Mouse (Mus musculus): ENCODE data around the gene Slc6a5. TPM values are rescaled to one million over a fixed set of nuclear protein-coding genes. Genes with fewer than 3 reads are reported as not detected.

The Slc6a5 gene
- polyA plus RNA-seq, 1 experiment from 2014 or later, result not detected

- no peak for DNase-seq (ENCODE audit: low spot score)
- Histone ChIP-seq H3K9me3 (replicated peaks) (no peaks in the 10 kb centered on the region), H3K27me3 (ENCODE audit: low read depth, poor library complexity, severe bottlenecking) (peaks cover 45% of the 10 kb centered on the region), H3K4me1 (peaks cover 24% of the 10 kb centered on the region), H3K27ac (no peak overlapping the region), H3K36me3 (no peaks in the 10 kb centered on the region), H3K4me3 (no peak overlapping the region)
- 51% methylated on average over 9 of the region's 9 CpGs for WGBS
These were observed 7.9 kb upstream of the Slc6a5 start for GRCm38 (mm10) chr7:49902003-49902552.

GRCm38 (mm10) chr7:49907191-49908171 lies 2.5 kb upstream of the Slc6a5 start:
- no peaks in the 10 kb centered on the region for H3K36me3 ChIP-seq
- 2% methylated on average over 28 of the region's 28 CpGs for WGBS
- peaks cover 8% of the 10 kb centered on the region; the same call in 1 of the 2 replicates for H3K4me1 ChIP-seq
- peaks cover 99% of the 10 kb centered on the region for H3K27me3 ChIP-seq (ENCODE audit: low read depth, poor library complexity, severe bottlenecking)
- DNase-seq (ENCODE audit: low spot score), result no peak
- H3K9me3 ChIP-seq (replicated peaks), result no peaks in the 10 kb centered on the region
- H3K4me3 ChIP-seq, result no peak overlapping the region
- H3K27ac ChIP-seq, result no peak overlapping the region

- Histone ChIP-seq H3K4me3 (no peak overlapping the region), H3K27me3 (ENCODE audit: low read depth, poor library complexity, severe bottlenecking) (peaks cover 100% of the 10 kb centered on the region), H3K36me3 (no peaks in the 10 kb centered on the region), H3K27ac (no peak overlapping the region), H3K4me1 (peaks cover 8% of the 10 kb centered on the region; the same call in 1 of the 2 replicates), H3K9me3 (replicated peaks) (no peaks in the 10 kb centered on the region)
- DNase-seq (ENCODE audit: low spot score), result peak; percentile 48
- under 1% methylated on average over 24 of the region's 24 CpGs for WGBS
These were observed 1.6 kb upstream of the Slc6a5 start for GRCm38 (mm10) chr7:49908181-49908855.

GRCm38 (mm10) chr7:49908990-49909411 lies 945 bp upstream of the Slc6a5 start:
- Histone ChIP-seq H3K36me3 (no peaks in the 10 kb centered on the region), H3K9me3 (replicated peaks) (no peaks in the 10 kb centered on the region), H3K4me3 (no peak overlapping the region), H3K27me3 (ENCODE audit: low read depth, poor library complexity, severe bottlenecking) (peaks cover 100% of the 10 kb centered on the region), H3K4me1 (peaks cover 8% of the 10 kb centered on the region; the same call in 1 of the 2 replicates), H3K27ac (no peak overlapping the region)
- under 1% methylated on average over 26 of the region's 26 CpGs for WGBS
- DNase-seq (ENCODE audit: low spot score), result peak; percentile 51

- H3K27me3 ChIP-seq (ENCODE audit: low read depth, poor library complexity, severe bottlenecking), result peaks cover 100% of the 10 kb centered on the region
- DNase-seq (ENCODE audit: low spot score), result peak; percentile 64
- no peak overlapping the region for H3K27ac ChIP-seq
- H3K9me3 ChIP-seq (replicated peaks), result no peaks in the 10 kb centered on the region
- under 1% methylated on average over 16 of the region's 16 CpGs for WGBS
- H3K4me3 ChIP-seq, result no peak overlapping the region
- no peaks in the 10 kb centered on the region for H3K36me3 ChIP-seq
- H3K4me1 ChIP-seq, result peaks cover 8% of the 10 kb centered on the region; the same call in 1 of the 2 replicates
These were observed 415 bp downstream of the Slc6a5 start for GRCm38 (mm10) chr7:49910361-49910760.

GRCm38 (mm10) chr7:49911147-49911946 lies 1.4 kb downstream of the Slc6a5 start:
- Histone ChIP-seq H3K36me3 (no peaks in the 10 kb centered on the region), H3K27ac (no peak overlapping the region), H3K9me3 (replicated peaks) (no peaks in the 10 kb centered on the region), H3K4me1 (peaks cover 8% of the 10 kb centered on the region; the same call in 1 of the 2 replicates), H3K4me3 (no peak overlapping the region), H3K27me3 (ENCODE audit: low read depth, poor library complexity, severe bottlenecking) (peaks cover 100% of the 10 kb centered on the region)
- 3% methylated on average over 23 of the region's 23 CpGs for WGBS
- no peak for DNase-seq (ENCODE audit: low spot score)

DNA sequence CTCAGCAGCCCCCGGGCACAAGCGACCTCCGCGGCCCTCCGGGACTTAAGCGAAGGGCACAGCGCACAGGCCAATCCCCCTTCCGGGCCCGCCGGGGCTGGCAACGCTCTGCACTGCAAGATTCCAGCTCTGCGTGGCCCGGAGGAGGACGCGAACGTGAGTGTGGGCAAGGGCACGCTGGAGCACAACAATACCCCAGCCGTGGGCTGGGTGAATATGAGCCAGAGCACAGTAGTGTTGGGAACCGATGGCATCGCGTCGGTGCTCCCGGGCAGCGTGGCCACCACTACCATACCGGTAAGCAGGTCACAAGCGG lies 2.0 kb downstream of the Slc6a5 start:
- Histone ChIP-seq H3K36me3 (no peaks in the 10 kb centered on the region), H3K9me3 (replicated peaks) (no peaks in the 10 kb centered on the region), H3K27ac (no peak overlapping the region), H3K4me1 (peaks cover 8% of the 10 kb centered on the region; the same call in 1 of the 2 replicates), H3K27me3 (ENCODE audit: low read depth, poor library complexity, severe bottlenecking) (peaks cover 100% of the 10 kb centered on the region), H3K4me3 (no peak overlapping the region)
- WGBS, result 2% methylated on average over 26 of the region's 26 CpGs
- DNase-seq (ENCODE audit: low spot score), result peak; percentile 42

GRCm38 (mm10) chr7:49913164-49913563 lies 3.2 kb downstream of the Slc6a5 start:
- no peak for DNase-seq (ENCODE audit: low spot score)
- Histone ChIP-seq H3K4me1 (peaks cover 3% of the 10 kb centered on the region; the same call in 1 of the 2 replicates), H3K27ac (no peak overlapping the region), H3K36me3 (no peaks in the 10 kb centered on the region), H3K9me3 (replicated peaks) (no peaks in the 10 kb centered on the region), H3K27me3 (ENCODE audit: low read depth, poor library complexity, severe bottlenecking) (peaks cover 100% of the 10 kb centered on the region), H3K4me3 (no peak overlapping the region)
- WGBS, result 4% methylated on average over 4 of the region's 4 CpGs

DNA sequence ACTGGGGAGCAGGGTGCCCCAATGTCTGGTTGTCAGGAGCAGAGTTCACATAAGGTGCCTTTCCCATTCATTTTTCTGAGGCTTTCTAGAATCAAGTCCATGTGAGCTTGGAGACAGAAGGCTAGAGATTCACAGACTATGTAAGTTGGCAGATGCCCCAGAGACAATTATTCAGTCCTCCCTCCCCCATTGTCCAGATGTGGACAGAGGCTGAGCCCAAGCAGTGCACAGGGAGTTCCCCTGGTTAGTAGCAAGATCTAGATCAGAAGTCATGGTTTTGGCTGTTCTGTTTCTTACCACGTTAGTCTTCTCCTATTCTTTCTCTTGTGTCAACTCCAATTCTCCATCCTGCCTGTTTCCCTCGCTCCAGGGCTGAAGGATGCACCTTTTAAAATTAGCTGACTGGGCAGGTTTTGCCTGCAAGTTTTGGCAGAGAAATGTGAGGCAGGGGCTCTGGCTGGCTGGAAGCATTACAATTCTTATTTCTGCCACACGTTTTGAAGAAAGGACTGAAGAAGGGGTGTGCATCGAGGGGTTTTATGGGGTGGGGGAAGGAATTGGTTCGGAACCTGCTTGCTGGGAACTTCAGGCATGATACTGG lies 3.9 kb downstream of the Slc6a5 start:
- H3K4me1 ChIP-seq, result peaks cover 3% of the 10 kb centered on the region; the same call in 1 of the 2 replicates
- H3K36me3 ChIP-seq, result no peaks in the 10 kb centered on the region
- H3K27me3 ChIP-seq (ENCODE audit: low read depth, poor library complexity, severe bottlenecking), result peaks cover 100% of the 10 kb centered on the region
- H3K4me3 ChIP-seq, result no peak overlapping the region
- no peaks in the 10 kb centered on the region for H3K9me3 ChIP-seq (replicated peaks)
- H3K27ac ChIP-seq, result no peak overlapping the region
- WGBS, result 3% methylated on average over 5 of the region's 5 CpGs
- no peak for DNase-seq (ENCODE audit: low spot score)

GRCm38 (mm10) chr7:49914946-49915345 lies 5.0 kb downstream of the Slc6a5 start:
- H3K4me3 ChIP-seq, result no peak overlapping the region
- no peak overlapping the region for H3K27ac ChIP-seq
- DNase-seq (ENCODE audit: low spot score), result no peak
- peaks cover 3% of the 10 kb centered on the region; the same call in 1 of the 2 replicates for H3K4me1 ChIP-seq
- no peaks in the 10 kb centered on the region for H3K36me3 ChIP-seq
- H3K9me3 ChIP-seq (replicated peaks), result no peaks in the 10 kb centered on the region
- peaks cover 96% of the 10 kb centered on the region for H3K27me3 ChIP-seq (ENCODE audit: low read depth, poor library complexity, severe bottlenecking)
- under 1% methylated on average over 9 of the region's 9 CpGs for WGBS

DNA sequence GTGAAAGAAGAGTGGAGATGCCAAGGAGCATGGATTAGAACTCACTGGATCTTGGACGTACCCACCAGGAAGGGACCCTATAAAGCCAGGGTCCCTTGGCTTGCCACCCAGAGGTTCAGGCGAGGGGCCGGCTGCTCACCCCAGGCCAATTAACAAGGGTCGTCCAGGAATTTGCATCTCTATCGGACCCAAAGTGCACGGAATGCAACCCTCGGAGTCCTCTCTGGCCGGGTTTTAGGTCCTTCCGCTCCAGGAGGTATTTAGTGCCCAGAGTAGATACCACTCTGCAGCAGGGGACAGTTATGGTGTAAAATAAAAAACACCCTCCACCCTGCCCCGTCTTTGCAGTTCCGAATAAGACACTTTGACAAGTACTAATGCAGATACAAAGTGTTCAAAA lies 5.5 kb downstream of the Slc6a5 start:
- WGBS, result under 1% methylated on average over 11 of the region's 11 CpGs
- no peaks in the 10 kb centered on the region for H3K9me3 ChIP-seq (replicated peaks)
- peaks cover 94% of the 10 kb centered on the region for H3K27me3 ChIP-seq (ENCODE audit: low read depth, poor library complexity, severe bottlenecking)
- no peak for DNase-seq (ENCODE audit: low spot score)
- no peak overlapping the region for H3K27ac ChIP-seq
- H3K4me1 ChIP-seq, result peaks cover 3% of the 10 kb centered on the region; the same call in 1 of the 2 replicates
- H3K36me3 ChIP-seq, result no peaks in the 10 kb centered on the region
- H3K4me3 ChIP-seq, result no peak overlapping the region

GRCm38 (mm10) chr7:49919494-49919893 lies 9.5 kb downstream of the Slc6a5 start:
- H3K36me3 ChIP-seq, result no peaks in the 10 kb centered on the region
- DNase-seq (ENCODE audit: low spot score), result no peak
- H3K27ac ChIP-seq, result no peak overlapping the region
- no peaks in the 10 kb centered on the region for H3K9me3 ChIP-seq (replicated peaks)
- no peaks in the 10 kb centered on the region; the same call in 1 of the 2 replicates for H3K4me1 ChIP-seq
- H3K4me3 ChIP-seq, result no peak overlapping the region
- 84% methylated on average over 4 of the region's 4 CpGs for WGBS
- H3K27me3 ChIP-seq (ENCODE audit: low read depth, poor library complexity, severe bottlenecking), result peaks cover 80% of the 10 kb centered on the region

Measured in limb, embryonic 10.5 days (tissue).